Mouse (Mus musculus): ENCODE data around the gene Pla2g16. TPM values are rescaled to one million over a fixed set of nuclear protein-coding genes. Genes with fewer than 3 reads are reported as not detected.

Pla2g16 gene
- total RNA-seq, 2 experiments from 2014 or later: 102 to 122 TPM

DNA sequence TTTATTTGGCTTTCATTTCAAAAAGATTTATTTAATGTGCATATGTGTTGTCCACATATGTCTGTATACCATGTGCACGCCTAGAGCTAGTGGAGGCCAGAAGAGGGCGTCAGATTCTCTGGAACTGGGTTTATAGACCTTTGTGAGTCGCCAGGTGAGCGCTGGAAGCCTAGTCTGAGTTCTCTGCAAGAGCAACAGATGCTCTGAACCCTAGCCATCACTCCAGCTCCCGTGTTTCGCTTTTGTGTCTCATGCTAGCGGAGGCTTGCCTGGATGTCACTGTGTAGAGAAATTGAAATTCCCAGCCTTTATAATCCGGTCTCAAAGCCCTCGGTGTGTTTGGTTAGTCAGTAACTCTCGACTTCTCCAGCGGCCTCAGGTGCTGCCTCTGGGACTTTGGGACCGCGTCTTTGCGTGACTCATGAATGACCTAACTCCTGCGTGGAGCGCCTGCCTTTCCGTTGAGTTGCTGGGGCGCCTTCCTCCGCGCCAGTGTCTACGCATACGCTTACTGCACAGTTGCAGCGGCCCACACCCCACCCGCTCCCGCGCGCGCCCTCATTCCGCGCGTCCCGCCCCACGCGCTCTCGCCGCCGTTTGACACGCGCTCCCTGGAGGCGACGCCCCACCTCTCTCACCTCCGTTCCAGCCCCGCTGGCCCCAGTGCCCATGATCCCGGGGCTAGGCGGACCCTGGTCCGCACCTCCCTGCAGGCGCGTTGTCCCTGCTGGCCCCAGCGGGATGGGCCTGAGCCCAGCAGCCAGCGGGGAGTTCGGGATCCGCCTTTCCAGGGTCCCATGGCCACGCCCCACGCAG lies 54.9 kb downstream of the Pla2g16 start, which contains the start of gene Hrasls5:
TSS of gene Hrasls5 (plus strand) at position 600 of the 816 bp plus-strand sequence.
- no peak for DNase-seq (ENCODE audit: low spot score)

DNA sequence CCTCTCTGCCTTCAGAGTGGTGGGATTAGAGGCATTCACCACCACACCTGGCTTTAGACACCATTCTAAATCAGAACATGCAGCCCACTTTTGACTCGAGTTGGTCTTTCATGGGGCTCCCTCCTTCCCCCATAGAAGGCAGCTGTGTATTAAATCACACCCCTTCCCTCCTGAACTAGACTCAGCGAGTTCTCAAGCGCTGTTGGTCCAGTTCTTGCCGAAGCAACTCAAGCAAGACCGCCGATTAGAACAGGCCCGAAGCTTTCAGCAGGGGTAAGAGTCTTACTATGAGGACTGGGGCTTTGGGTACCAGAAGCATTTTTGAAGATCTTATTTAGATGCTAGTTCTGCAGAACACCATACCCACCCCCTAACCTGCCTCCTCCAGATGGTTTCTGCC lies 55.9 kb downstream of the Pla2g16 start:
- no peak for DNase-seq (ENCODE audit: low spot score)

DNA sequence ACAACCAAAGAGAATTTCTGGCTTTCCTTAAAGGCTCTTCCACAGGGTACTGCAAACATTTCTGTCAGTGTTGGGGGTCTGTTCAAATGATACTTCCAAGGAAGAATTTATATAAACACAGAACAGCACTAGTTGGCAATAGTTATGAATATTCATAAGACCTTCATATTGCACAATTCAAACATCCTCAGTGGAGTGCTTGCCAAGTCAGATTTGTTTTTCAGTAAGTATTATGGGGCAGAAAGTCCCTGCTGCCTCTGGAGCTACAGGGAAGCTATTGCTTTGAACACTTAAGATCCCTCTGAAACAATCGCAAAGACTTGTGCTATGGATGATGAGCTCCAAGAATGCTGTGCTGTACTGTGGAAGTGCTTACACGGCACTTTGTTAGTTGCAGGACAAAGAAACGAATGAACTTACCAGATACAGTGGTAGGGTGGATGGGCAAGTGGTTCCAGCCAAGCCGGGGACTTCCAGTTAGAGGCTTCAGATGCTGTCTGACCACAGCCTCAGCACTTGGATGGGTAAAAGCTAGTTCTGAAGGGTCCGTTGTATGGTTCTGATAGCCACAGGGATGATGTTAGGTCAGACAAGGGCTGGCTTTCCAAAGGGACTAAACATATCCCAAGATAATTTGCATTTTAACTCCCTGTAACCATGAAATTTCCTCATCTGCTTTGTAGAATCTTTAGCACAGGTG lies 59.1 kb downstream of the Pla2g16 start:
- DNase-seq (ENCODE audit: low spot score): no peak

DNA sequence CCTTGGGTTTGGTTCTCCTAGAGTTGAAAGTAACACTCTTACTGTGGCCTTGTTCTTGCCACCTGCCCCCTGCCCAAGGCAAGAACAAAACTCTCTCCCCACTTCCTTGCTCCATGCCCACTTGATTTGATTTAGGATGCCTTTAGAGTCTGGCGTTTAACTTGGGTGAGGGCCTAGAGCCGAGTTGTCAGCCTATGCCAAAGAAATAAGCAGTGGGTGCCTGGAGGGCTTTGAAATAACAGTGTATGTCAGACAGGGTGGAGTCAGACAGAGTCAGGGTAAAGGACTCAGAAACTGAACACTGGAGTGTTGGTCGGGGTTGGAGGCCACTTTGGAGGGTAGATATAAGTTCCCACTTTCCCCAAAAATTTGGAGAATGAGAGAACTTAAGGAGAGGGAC lies 59.8 kb downstream of the Pla2g16 start:
- no peak for DNase-seq (ENCODE audit: low spot score)

DNA sequence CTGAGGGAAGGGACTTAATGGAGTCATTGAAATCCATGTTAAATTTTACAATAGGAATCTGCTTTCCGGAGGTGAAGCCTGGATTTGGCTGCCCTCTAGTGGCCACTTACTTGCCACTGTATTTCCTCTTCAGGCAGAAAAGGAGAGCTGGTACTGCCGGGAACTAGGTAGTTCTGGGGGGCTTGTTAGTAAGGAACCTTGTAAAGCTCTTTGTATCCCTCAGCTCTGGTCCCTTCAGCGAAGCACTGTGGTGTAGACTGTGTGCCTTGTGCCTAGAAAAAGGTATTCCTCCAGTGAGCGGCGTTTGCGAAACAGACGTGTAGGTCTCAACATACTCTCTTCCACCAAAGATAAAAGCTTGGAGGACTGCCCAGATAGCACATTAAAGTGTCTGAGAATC lies 60.4 kb downstream of the Pla2g16 start:
- peak; percentile 42 for DNase-seq (ENCODE audit: low spot score)

DNA sequence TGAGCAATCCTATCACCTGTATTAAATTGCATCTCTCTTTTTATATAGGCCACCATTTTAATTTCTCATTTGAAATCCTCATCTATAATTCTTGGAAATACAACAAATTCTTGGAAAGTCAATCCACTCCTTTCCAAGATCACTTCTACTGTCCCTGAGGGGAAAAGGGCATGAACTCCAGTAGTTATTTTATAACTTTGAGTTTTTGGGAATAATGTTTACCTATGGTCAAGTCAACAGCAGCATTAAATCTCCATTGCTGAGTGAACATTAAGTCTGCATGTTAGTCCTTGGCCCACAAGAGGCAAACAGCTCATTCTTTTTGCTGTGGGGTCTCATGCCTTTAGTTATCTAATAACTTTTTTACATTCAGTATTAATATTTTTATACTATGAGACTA lies 75.8 kb downstream of the Pla2g16 start:
- DNase-seq (ENCODE audit: low spot score): no peak

DNA sequence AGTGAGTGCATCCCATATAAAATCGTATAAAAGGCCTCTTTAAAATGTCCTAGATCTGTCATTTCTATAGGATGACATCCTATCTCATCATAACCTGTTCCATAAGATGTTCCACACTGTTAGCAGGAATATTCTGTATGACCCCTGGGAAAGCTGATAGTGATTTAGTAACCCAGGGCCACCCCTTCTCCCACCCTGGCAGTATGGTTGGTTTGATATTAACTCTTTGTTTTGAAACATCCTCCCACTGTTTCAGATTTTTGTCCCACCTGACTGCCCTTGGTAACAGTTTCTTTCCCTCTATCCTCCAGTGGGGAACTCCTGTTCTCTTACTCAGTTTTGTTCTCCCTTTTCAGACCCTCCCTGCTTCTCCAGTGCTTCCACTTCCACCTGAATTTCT lies 76.5 kb downstream of the Pla2g16 start:
- DNase-seq (ENCODE audit: low spot score): no peak

Other genes starting within 250 kb of the Pla2g16 start
- 10 to 100 TPM; 34.4 to 39.5 TPM for gene Mark2, start 215.6 kb upstream of the Pla2g16 start, total RNA-seq (2021)
- 1 to 10 TPM; 7.4 to 9.0 TPM for gene Spindoc, start 174.5 kb upstream of the Pla2g16 start, total RNA-seq (2021)
- gene 2700081O15Rik, start 139.8 kb upstream of the Pla2g16 start, total RNA-seq (2021): 1 to 10 TPM; 3.1 to 4.8 TPM
- 10 to 100 TPM; 27.4 to 33.9 TPM for gene Rtn3, start 74.2 kb upstream of the Pla2g16 start, total RNA-seq (2021)
- 1 to 10 TPM; 6.1 to 7.2 TPM for gene Atl3, start 63.4 kb upstream of the Pla2g16 start, total RNA-seq (2021)
- gene Lgals12, start 49.7 kb downstream of the Pla2g16 start, total RNA-seq (2021): 1 to 10 TPM in 1 of 2 experiments, under 1 TPM in 1; 0.89 to 1.1 TPM
- gene Hrasls5, start 55.1 kb downstream of the Pla2g16 start, total RNA-seq (2021): not detected
- gene Slc22a19, start 153.9 kb downstream of the Pla2g16 start, total RNA-seq (2021): not detected
- gene Slc22a26, start 245.2 kb downstream of the Pla2g16 start, total RNA-seq (2021): not detected

Data from gastrocnemius, adult 18-20 months (tissue).